Mouse (Mus musculus): Measurements from ENCODE around the gene Cd300ld4.
"Not testable (repeated sequence)": the region's sequence is repeated elsewhere in the genome, so short reads cannot be mapped to it uniquely, and the experiment has no call there.

The Cd300ld4 gene

GRCm38 (mm10) chr11:115026912-115027311 lies at the start of gene Cd300ld4:
Gene Cd300ld4, minus strand, starts transcription at chr11:115027012.
- DNase-seq (ENCODE audit: low spot score in 2 of 2) = not testable (repeated sequence)

GRCm38 (mm10) chr11:115075859-115076258 lies 49.0 kb upstream of the Cd300ld4 start:
- no peak for DNase-seq (ENCODE audit: low spot score in 2 of 2)

GRCm38 (mm10) chr11:115075407-115075806 lies 48.6 kb upstream of the Cd300ld4 start:
- DNase-seq (ENCODE audit: low spot score in 2 of 2) = no peak

- no peak for DNase-seq (ENCODE audit: low spot score in 2 of 2)
Observed at GRCm38 (mm10) chr11:115073002-115073401, 46.2 kb upstream of the Cd300ld4 start.

- DNase-seq (ENCODE audit: low spot score in 2 of 2) = no peak
Observed at GRCm38 (mm10) chr11:115071631-115072294, 45.0 kb upstream of the Cd300ld4 start.

GRCm38 (mm10) chr11:115071015-115071551 lies 44.3 kb upstream of the Cd300ld4 start:
- no peak for DNase-seq (ENCODE audit: low spot score in 2 of 2)

- DNase-seq (ENCODE audit: low spot score in 2 of 2) = no peak
Observed at GRCm38 (mm10) chr11:115066768-115067167, 40.0 kb upstream of the Cd300ld4 start.

- DNase-seq (ENCODE audit: low spot score in 2 of 2) = no peak
Observed at GRCm38 (mm10) chr11:115062077-115062476, 35.3 kb upstream of the Cd300ld4 start, which contains the start of gene Cd300e. Gene Cd300e, minus strand, starts transcription at chr11:115062177.

GRCm38 (mm10) chr11:115059797-115060196 lies 33.0 kb upstream of the Cd300ld4 start:
- no peak for DNase-seq (ENCODE audit: low spot score in 2 of 2)

- DNase-seq (ENCODE audit: low spot score in 2 of 2) = no peak
Observed at GRCm38 (mm10) chr11:115058701-115059100, 31.9 kb upstream of the Cd300ld4 start.

- no peak for DNase-seq (ENCODE audit: low spot score in 2 of 2)
Observed at GRCm38 (mm10) chr11:115054537-115054936, 27.7 kb upstream of the Cd300ld4 start.

GRCm38 (mm10) chr11:115052991-115053390 lies 26.2 kb upstream of the Cd300ld4 start:
- DNase-seq (ENCODE audit: low spot score in 2 of 2) = no peak

- DNase-seq (ENCODE audit: low spot score in 2 of 2) = no peak
Observed at GRCm38 (mm10) chr11:115052206-115052605, 25.4 kb upstream of the Cd300ld4 start.

- DNase-seq (ENCODE audit: low spot score in 2 of 2) = no peak
Observed at GRCm38 (mm10) chr11:115049282-115049895, 22.6 kb upstream of the Cd300ld4 start.

GRCm38 (mm10) chr11:115048259-115048658 lies 21.4 kb upstream of the Cd300ld4 start, which contains the start of gene Cd300ld3:
Gene Cd300ld3, minus strand, starts transcription at chr11:115048409.
- no peak for DNase-seq (ENCODE audit: low spot score in 2 of 2)

- DNase-seq (ENCODE audit: low spot score in 2 of 2) = not testable (repeated sequence)
Observed at GRCm38 (mm10) chr11:115037669-115038068, 10.9 kb upstream of the Cd300ld4 start, which contains the start of gene Cd300ld5. Gene Cd300ld5, minus strand, starts transcription at chr11:115037769.

GRCm38 (mm10) chr11:115016093-115016492 lies 10.7 kb downstream of the Cd300ld4 start, which contains the start of gene Cd300ld2:
Gene Cd300ld2, minus strand, starts transcription at chr11:115016193.
- DNase-seq (ENCODE audit: low spot score in 2 of 2) = not testable (repeated sequence)

- no peak for DNase-seq (ENCODE audit: low spot score in 2 of 2)
Observed at GRCm38 (mm10) chr11:115004070-115004469, 22.7 kb downstream of the Cd300ld4 start.

GRCm38 (mm10) chr11:115001474-115002040 lies 25.3 kb downstream of the Cd300ld4 start, which contains the start of gene Cd300c2:
Gene Cd300c2, minus strand, starts transcription at chr11:115001880.
- DNase-seq (ENCODE audit: low spot score in 2 of 2) = no peak

GRCm38 (mm10) chr11:114989793-114990192 lies 37.0 kb downstream of the Cd300ld4 start, which contains the start of gene Cd300ld:
Gene Cd300ld, minus strand, starts transcription at chr11:114989922.
- no peak for DNase-seq (ENCODE audit: low spot score in 2 of 2)

- DNase-seq (ENCODE audit: low spot score in 2 of 2) = no peak
Observed at GRCm38 (mm10) chr11:114981866-114982265, 44.9 kb downstream of the Cd300ld4 start.

GRCm38 (mm10) chr11:114972726-114973125 lies 54.1 kb downstream of the Cd300ld4 start:
- DNase-seq (ENCODE audit: low spot score in 2 of 2) = no peak

Measured in spleen, postnatal 14 days (tissue).